Mouse (Mus musculus) forebrain, embryonic 10.5 days (tissue): ENCODE results near the gene 1700057G04Rik. TPM values are rescaled to one million over a fixed set of nuclear protein-coding genes. Genes with fewer than 3 reads are reported as not detected.

ENCODE experiments used
- DNase-seq: peaks from one replicate; pipeline ENCODE4 v3.0.0-alpha.2; 2017; ENCODE audit warnings: low spot score; ENCODE audit errors: extremely low spot score
- H3K27ac ChIP-seq: fragments of 300-500 bp; sonication (generic); 2 replicates; pipeline ENCODE4 v1.5.1; 2016; ENCODE audit warnings: mild to moderate bottlenecking
- H3K27me3 ChIP-seq: fragments of 300-500 bp; sonication (generic); 2 replicates; pipeline ENCODE4 v1.6.1; 2016; ENCODE audit warnings: mild to moderate bottlenecking; ENCODE audit not compliant: poor library complexity, severe bottlenecking
- H3K36me3 ChIP-seq: fragments of 300-500 bp; sonication (generic); replicated peaks from 2 replicates; pipeline ENCODE4 v1.6.1; 2016; ENCODE audit warnings: mild to moderate bottlenecking, moderate library complexity
- H3K4me1 ChIP-seq: fragments of 300-500 bp; sonication (generic); 2 replicates; pipeline ENCODE4 v1.6.1; 2016
- H3K4me3 ChIP-seq: fragments of 300-500 bp; sonication (generic); 2 replicates; pipeline ENCODE4 v1.5.1; 2016; ENCODE audit warnings: mild to moderate bottlenecking, moderate library complexity
- H3K9me3 ChIP-seq: fragments of 300-500 bp; sonication (generic); 2 replicates; pipeline ENCODE4 v1.6.1; 2016; ENCODE audit warnings: mild to moderate bottlenecking, moderate library complexity
- WGBS: fragments of 180-500 bp; shearing (Covaris S2); methylation state at CpG from one replicate; pipeline ENCODE4 v1.1.7; 2016; 5-methylcytosine and 5-hydroxymethylcytosine counted together
- microRNA-seq: library from miRNA; unstranded; fragments of <30 nt; microRNA quantifications from one replicate; pipeline ENCODE4, GENCODE M21; 2017
- polyA plus RNA-seq: library from polyadenylated mRNA; unstranded; fragments of >200 nt; fragmentation: Nextera tagmentation; extraction: Ambion mirVana; gene quantifications from 2 replicates; pipeline ENCODE4 v1.2.1, GENCODE M21; 2016

Gene 1700057G04Rik
- polyA plus RNA-seq, 1 experiment from 2014 or later: not detected

- H3K4me3 ChIP-seq: no peak overlapping the region
- H3K36me3 ChIP-seq: no peaks in the 10 kb centered on the region
- DNase-seq: no peak
- no peak overlapping the region for H3K27ac ChIP-seq
- WGBS: 73% methylated on average over 8 of the region's 8 CpGs
- H3K4me1 ChIP-seq: no peaks in the 10 kb centered on the region
- no peaks in the 10 kb centered on the region for H3K27me3 ChIP-seq
- H3K9me3 ChIP-seq: no peaks in the 10 kb centered on the region
These were observed 66.2 kb downstream of the 1700057G04Rik start for GRCm38 (mm10) chr9:92375378-92375777.

GRCm38 (mm10) chr9:92377967-92378366 is 68.8 kb downstream of the 1700057G04Rik start:
- 78% methylated on average over 1 of the region's 1 CpGs for WGBS
- no peak overlapping the region for H3K27ac ChIP-seq
- no peak overlapping the region for H3K4me3 ChIP-seq
- H3K36me3 ChIP-seq: no peaks in the 10 kb centered on the region
- DNase-seq: no peak
- H3K27me3 ChIP-seq: no peaks in the 10 kb centered on the region
- H3K4me1 ChIP-seq: no peaks in the 10 kb centered on the region
- H3K9me3 ChIP-seq: no peaks in the 10 kb centered on the region

GRCm38 (mm10) chr9:92379240-92379639 is 70.1 kb downstream of the 1700057G04Rik start:
- WGBS: 82% methylated on average over 5 of the region's 5 CpGs
- no peaks in the 10 kb centered on the region for H3K9me3 ChIP-seq
- H3K36me3 ChIP-seq: no peaks in the 10 kb centered on the region
- H3K4me3 ChIP-seq: no peak overlapping the region
- no peak overlapping the region for H3K27ac ChIP-seq
- no peak for DNase-seq
- H3K27me3 ChIP-seq: no peaks in the 10 kb centered on the region
- no peaks in the 10 kb centered on the region for H3K4me1 ChIP-seq

- H3K9me3 ChIP-seq: no peaks in the 10 kb centered on the region
- WGBS: 88% methylated on average over 3 of the region's 3 CpGs
- no peak for DNase-seq
- no peak overlapping the region for H3K4me3 ChIP-seq
- no peaks in the 10 kb centered on the region for H3K4me1 ChIP-seq
- no peak overlapping the region for H3K27ac ChIP-seq
- H3K36me3 ChIP-seq: no peaks in the 10 kb centered on the region
- H3K27me3 ChIP-seq: no peaks in the 10 kb centered on the region
These were observed 74.2 kb downstream of the 1700057G04Rik start for GRCm38 (mm10) chr9:92383415-92383814.

GRCm38 (mm10) chr9:92384401-92384800 is 75.2 kb downstream of the 1700057G04Rik start:
- 76% methylated on average over 3 of the region's 3 CpGs for WGBS
- Histone ChIP-seq H3K9me3 (no peaks in the 10 kb centered on the region), H3K27me3 (no peaks in the 10 kb centered on the region), H3K4me1 (no peaks in the 10 kb centered on the region), H3K4me3 (no peak overlapping the region), H3K36me3 (no peaks in the 10 kb centered on the region), H3K27ac (no peak overlapping the region)
- DNase-seq: no peak

GRCm38 (mm10) chr9:92385831-92386230 is 76.7 kb downstream of the 1700057G04Rik start:
- no peaks in the 10 kb centered on the region for H3K4me1 ChIP-seq
- DNase-seq: no peak
- 92% methylated on average over 1 of the region's 1 CpGs for WGBS
- no peaks in the 10 kb centered on the region for H3K9me3 ChIP-seq
- H3K27ac ChIP-seq: no peak overlapping the region
- H3K4me3 ChIP-seq: no peak overlapping the region
- no peaks in the 10 kb centered on the region for H3K36me3 ChIP-seq
- H3K27me3 ChIP-seq: no peaks in the 10 kb centered on the region

- WGBS: 66% methylated on average over 1 of the region's 1 CpGs
- H3K9me3 ChIP-seq: no peaks in the 10 kb centered on the region
- no peak for DNase-seq
These were observed 77.7 kb downstream of the 1700057G04Rik start for GRCm38 (mm10) chr9:92386871-92387270.

GRCm38 (mm10) chr9:92387404-92387803 is 78.2 kb downstream of the 1700057G04Rik start:
- H3K4me3 ChIP-seq: no peak overlapping the region
- DNase-seq: no peak
- no peak overlapping the region for H3K27ac ChIP-seq
- no peaks in the 10 kb centered on the region for H3K27me3 ChIP-seq
- 94% methylated on average over 1 of the region's 1 CpGs for WGBS
- no peaks in the 10 kb centered on the region for H3K9me3 ChIP-seq
- no peaks in the 10 kb centered on the region for H3K4me1 ChIP-seq
- H3K36me3 ChIP-seq: no peaks in the 10 kb centered on the region

More at GRCm38 (mm10) chr9:92386871-92387270, 77.7 kb downstream of the 1700057G04Rik start:
- H3K4me1 ChIP-seq: no peaks in the 10 kb centered on the region
- no peak overlapping the region for H3K27ac ChIP-seq
- H3K27me3 ChIP-seq: no peaks in the 10 kb centered on the region
- no peaks in the 10 kb centered on the region for H3K36me3 ChIP-seq
- H3K4me3 ChIP-seq: no peak overlapping the region

- H3K27me3 ChIP-seq: no peaks in the 10 kb centered on the region
- DNase-seq: no peak
- H3K36me3 ChIP-seq: no peaks in the 10 kb centered on the region
- H3K4me3 ChIP-seq: no peak overlapping the region
- no peak overlapping the region for H3K27ac ChIP-seq
- H3K4me1 ChIP-seq: no peaks in the 10 kb centered on the region
- 91% methylated on average over 5 of the region's 5 CpGs for WGBS
- H3K9me3 ChIP-seq: no peaks in the 10 kb centered on the region
These were observed 93.5 kb downstream of the 1700057G04Rik start for GRCm38 (mm10) chr9:92402628-92403027.

Small RNAs within 50 kb of the gene (microRNA-seq; reads per million reads assigned to microRNA genes)
- not detected for gene Mir6386

Other genes starting within 250 kb of the 1700057G04Rik start
- not detected in 2 replicates for gene Plscr5, start 116.4 kb upstream of the 1700057G04Rik start, polyA plus RNA-seq
- 40.4 and 41.0 TPM in 2 replicates for gene Plscr1, start 59.6 kb upstream of the 1700057G04Rik start, polyA plus RNA-seq
- gene Plscr2, start 33.8 kb upstream of the 1700057G04Rik start, polyA plus RNA-seq: 0.07 and 0.30 TPM in 2 replicates
- 0.63 and 1.1 TPM in 2 replicates for gene Plscr4, start 148.0 kb downstream of the 1700057G04Rik start, polyA plus RNA-seq
- gene Plod2, start 232.8 kb downstream of the 1700057G04Rik start, polyA plus RNA-seq: 22.1 and 25.4 TPM in 2 replicates